Mouse (Mus musculus) kidney, embryonic 15.5 days (tissue): ENCODE data around the gene Shisal2b. TPM values are rescaled to one million over a fixed set of nuclear protein-coding genes. Genes with fewer than 3 reads are reported as not detected.

ENCODE experiments used
- ATAC-seq: fragments of 200-750 bp; cut with Nextera tagmentation; replicated peaks from 2 replicates; pipeline ENCODE4 v1.8.0; 2017; ENCODE audit warnings: moderate TSS enrichment; ENCODE audit not compliant: low FRiP score
- H3K27ac ChIP-seq: fragments of 300-500 bp; sonication (generic); 2 replicates; pipeline ENCODE4 v1.5.1; 2015; ENCODE audit warnings: mild to moderate bottlenecking, inconsistent platforms
- H3K27me3 ChIP-seq: fragments of 300-500 bp; sonication (generic); 2 replicates; pipeline ENCODE4 v1.6.1; 2015; ENCODE audit warnings: inconsistent platforms
- H3K36me3 ChIP-seq: fragments of 300-500 bp; sonication (generic); 2 replicates; pipeline ENCODE4 v1.6.1; 2015; ENCODE audit warnings: inconsistent platforms
- H3K4me1 ChIP-seq: fragments of 300-500 bp; sonication (generic); 2 replicates; pipeline ENCODE4 v1.6.1; 2015; ENCODE audit warnings: inconsistent platforms
- H3K4me2 ChIP-seq: fragments of 300-500 bp; sonication (generic); 2 replicates; pipeline ENCODE4 v1.6.1; 2015; ENCODE audit warnings: moderate library complexity, mild to moderate bottlenecking, inconsistent platforms
- H3K4me3 ChIP-seq: fragments of 300-500 bp; sonication (generic); replicated peaks from 2 replicates; pipeline ENCODE4 v1.5.1; 2015; ENCODE audit warnings: mild to moderate bottlenecking, inconsistent platforms
- H3K9ac ChIP-seq: fragments of 300-500 bp; sonication (generic); 2 replicates; pipeline ENCODE4 v1.6.1; 2015; ENCODE audit warnings: mild to moderate bottlenecking, inconsistent platforms
- H3K9me3 ChIP-seq: fragments of 300-500 bp; sonication (generic); replicated peaks from 2 replicates; pipeline ENCODE4 v1.6.1; 2016; ENCODE audit warnings: inconsistent platforms
- WGBS: fragments of 180-500 bp; shearing (Covaris S2); methylation state at CpG from one replicate; pipeline ENCODE4 v1.1.7; 2015; ENCODE audit warnings: mixed read lengths; 5-methylcytosine and 5-hydroxymethylcytosine counted together
- polyA plus RNA-seq: library from polyadenylated mRNA; unstranded; fragments of >200 nt; fragmentation: Nextera tagmentation; extraction: Ambion mirVana; gene quantifications from 2 replicates; pipeline ENCODE4 v1.2.1, GENCODE M21; 2015

Gene Shisal2b
- polyA plus RNA-seq, 1 experiment from 2014 or later = 1.2 TPM

GRCm38 (mm10) chr13:104805681-104806080 is 58.0 kb downstream of the Shisal2b start:
- Histone ChIP-seq H3K4me1 (no peaks in the 10 kb centered on the region), H3K27ac (no peak overlapping the region), H3K9ac (no peak overlapping the region), H3K4me3 (no peak overlapping the region), H3K9me3 (no peaks in the 10 kb centered on the region), H3K27me3 (no peaks in the 10 kb centered on the region), H3K4me2 (no peak overlapping the region), H3K36me3 (peaks cover 47% of the 10 kb centered on the region)
- ATAC-seq = no peak
- 57% methylated on average over 3 of the region's 3 CpGs for WGBS

DNA sequence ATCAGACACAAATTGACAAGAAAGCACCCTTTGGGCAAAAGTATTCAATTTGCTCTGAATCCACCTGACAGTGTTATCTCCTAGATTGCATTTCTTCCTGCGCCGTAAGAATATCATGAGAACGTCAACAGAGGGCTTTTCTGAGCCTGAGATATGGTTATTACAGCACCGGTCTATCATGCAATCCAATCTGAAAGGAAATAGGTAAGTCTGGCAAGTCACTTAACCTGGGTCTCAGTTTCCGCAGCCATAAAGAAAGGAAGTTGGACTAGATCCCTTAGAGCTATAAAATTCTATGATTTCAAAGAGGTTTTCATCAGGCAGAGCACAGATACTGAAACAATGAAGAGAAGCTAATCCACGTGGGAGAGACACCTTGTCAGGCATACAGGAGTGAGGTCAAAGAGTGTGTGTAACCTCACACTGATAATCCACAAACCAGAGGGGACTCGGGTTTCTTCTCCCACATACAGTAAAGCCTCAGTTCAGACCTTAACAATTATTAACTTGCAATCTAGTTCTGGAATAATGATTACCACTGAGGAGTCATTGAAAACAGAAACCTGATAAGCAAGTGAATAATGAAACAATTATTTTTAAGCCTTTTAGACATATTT is 64.0 kb downstream of the Shisal2b start:
- Histone ChIP-seq H3K4me3 (no peak overlapping the region), H3K36me3 (peaks cover 36% of the 10 kb centered on the region), H3K9me3 (no peaks in the 10 kb centered on the region), H3K4me2 (no peak overlapping the region), H3K27ac (peak overlapping the region; percentile 64), H3K27me3 (no peaks in the 10 kb centered on the region), H3K9ac (no peak overlapping the region), H3K4me1 (0 out of 2 replicates have a peak, but pooled peaks cover 6% of the 10 kb centered on the region)
- WGBS = 51% methylated on average over 7 of the region's 7 CpGs
- ATAC-seq = peak; percentile 93

DNA sequence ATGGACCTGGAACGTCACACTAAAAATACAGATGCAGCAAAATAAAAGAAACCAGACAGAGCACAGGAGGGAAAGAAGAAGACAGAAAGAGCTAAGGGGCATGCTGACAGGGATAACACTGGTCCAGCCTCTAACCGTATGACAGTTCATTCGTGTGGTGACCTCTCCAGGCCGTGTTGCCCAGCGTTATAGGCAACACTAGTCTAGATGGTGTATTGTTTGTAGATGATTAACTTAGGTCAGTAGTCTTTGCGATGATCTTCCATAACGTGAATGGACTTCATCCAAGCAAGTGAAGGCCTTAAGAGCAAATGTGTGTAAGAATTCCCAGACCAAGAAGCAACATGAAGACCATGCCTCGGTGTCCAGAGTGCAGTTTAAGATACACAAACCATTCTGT is 64.6 kb downstream of the Shisal2b start:
- Histone ChIP-seq H3K9ac (no peak overlapping the region), H3K27me3 (no peaks in the 10 kb centered on the region), H3K4me3 (no peak overlapping the region), H3K4me2 (no peak overlapping the region), H3K4me1 (0 out of 2 replicates have a peak, but pooled peaks cover 6% of the 10 kb centered on the region), H3K36me3 (peaks cover 33% of the 10 kb centered on the region), H3K9me3 (no peaks in the 10 kb centered on the region), H3K27ac (peak overlapping the region; percentile 64; the same call in 1 of the 2 replicates)
- no peak for ATAC-seq
- 82% methylated on average over 8 of the region's 8 CpGs for WGBS

Other genes with a start within 250 kb of the Shisal2b start
- 25.2 and 28.1 TPM in 2 replicates for gene Srek1ip1, start 71.4 kb downstream of the Shisal2b start, polyA plus RNA-seq
- 29.6 and 31.7 TPM in 2 replicates for gene Cwc27, start 46.8 kb downstream of the Shisal2b start, polyA plus RNA-seq
- 2.5 TPM in 2 replicates for gene Rgs7bp, start 191.0 kb upstream of the Shisal2b start, polyA plus RNA-seq
- not detected in 2 replicates for gene 4933425L06Rik, start 218.2 kb upstream of the Shisal2b start, polyA plus RNA-seq